Mouse (Mus musculus) small intestine, adult 2 months (tissue): Measurements from ENCODE around the gene Abhd2. TPM values are rescaled to one million over a fixed set of nuclear protein-coding genes. Genes with fewer than 3 reads are reported as not detected.
A peak's percentile ranks its signal among the peaks of the same experiment; 100 is the strongest.

Experiments used
- H3K27ac ChIP-seq: fragments of 200-500 bp; 2 replicates; pipeline ENCODE4 v1.5.1; 2012; ENCODE audit warnings: low read depth, low read length, control low read depth, inconsistent platforms; ENCODE audit not compliant: insufficient read depth
- H3K27me3 ChIP-seq: fragments of 200-500 bp; 2 replicates; pipeline ENCODE4 v1.6.1; 2012; ENCODE audit warnings: mild to moderate bottlenecking, moderate library complexity, low read length, inconsistent platforms; ENCODE audit not compliant: control insufficient read depth, insufficient read depth
- H3K36me3 ChIP-seq: fragments of 200-500 bp; 2 replicates; pipeline ENCODE4 v1.6.1; 2012; ENCODE audit warnings: mild to moderate bottlenecking, low read length, control low read depth, inconsistent platforms; ENCODE audit not compliant: control insufficient read depth, insufficient read depth
- H3K4me1 ChIP-seq: fragments of 200-500 bp; 2 replicates; pipeline ENCODE4 v1.6.1; 2012; ENCODE audit warnings: low read length, inconsistent platforms, mixed read lengths; ENCODE audit not compliant: control insufficient read depth, insufficient read depth, insufficient read length
- H3K4me3 ChIP-seq: fragments of 200-500 bp; 2 replicates; pipeline ENCODE4 v1.5.1; 2012; ENCODE audit warnings: low read depth, mild to moderate bottlenecking, control low read depth, inconsistent platforms, low read length, moderate library complexity
- CTCF ChIP-seq: fragments of 200-500 bp; IDR thresholded peaks from 2 replicates; pipeline ENCODE4 v1.5.1; 2012; ENCODE audit warnings: low read depth, mild to moderate bottlenecking, control low read depth, inconsistent platforms, low read length, moderate library complexity, mixed read lengths; ENCODE audit not compliant: insufficient replicate concordance, insufficient read length; ENCODE audit errors: extremely low read depth
- POLR2A ChIP-seq: fragments of 200-500 bp; IDR thresholded peaks from 2 replicates; pipeline ENCODE4 v1.6.1; 2012; ENCODE audit warnings: low read depth, mild to moderate bottlenecking, control low read depth, inconsistent platforms, low read length, moderate library complexity
- WGBS: fragments of 180-500 bp; shearing (Covaris S2); methylation state at CpG from one replicate; pipeline ENCODE4 v1.1.7; 2018; 5-methylcytosine and 5-hydroxymethylcytosine counted together
- polyA plus RNA-seq: library from polyadenylated mRNA; depleted of rRNA; stranded (reverse); fragments of >200 nt; gene quantifications from 2 replicates; pipeline ENCODE4 v1.2.3, GENCODE M21; 2012

Gene Abhd2
- polyA plus RNA-seq, 1 experiment, result 103 TPM

DNA sequence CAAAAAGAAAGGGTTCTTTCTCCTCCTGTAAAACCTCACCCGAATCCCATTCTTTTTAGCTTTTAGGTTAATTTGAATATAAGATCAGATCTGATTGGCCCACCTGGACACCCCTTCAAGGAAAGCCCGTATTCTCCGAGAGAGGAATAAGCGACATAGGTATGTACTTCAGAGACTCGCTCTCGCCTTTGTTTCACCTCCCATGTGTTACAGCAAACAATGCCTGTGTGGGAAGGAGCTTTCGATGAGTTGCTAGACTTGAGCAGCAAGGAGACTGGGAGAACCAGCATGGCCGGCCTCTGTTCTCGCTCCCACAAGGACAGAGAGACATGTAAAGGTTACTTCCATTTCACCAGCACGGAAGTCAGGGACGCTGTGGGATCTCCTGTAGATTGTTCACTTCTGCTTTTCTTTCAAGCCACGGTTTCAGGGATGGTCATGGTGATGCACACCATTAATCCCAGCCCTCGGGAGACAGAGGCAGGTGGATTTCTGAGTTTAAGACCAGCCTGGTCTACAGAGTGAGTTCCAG, 21.5 kb downstream of the Abhd2 start:
- H3K36me3 ChIP-seq, result peaks cover 39% of the 10 kb centered on the region
- 90% methylated on average over 13 of the region's 13 CpGs for WGBS
- no peak overlapping the region for H3K4me3 ChIP-seq
- H3K27me3 ChIP-seq, result no peaks in the 10 kb centered on the region
- TF ChIP-seq POLR2A (no peak), CTCF (no peak)
- H3K27ac ChIP-seq, result no peak overlapping the region
- peaks cover 9% of the 10 kb centered on the region for H3K4me1 ChIP-seq

DNA sequence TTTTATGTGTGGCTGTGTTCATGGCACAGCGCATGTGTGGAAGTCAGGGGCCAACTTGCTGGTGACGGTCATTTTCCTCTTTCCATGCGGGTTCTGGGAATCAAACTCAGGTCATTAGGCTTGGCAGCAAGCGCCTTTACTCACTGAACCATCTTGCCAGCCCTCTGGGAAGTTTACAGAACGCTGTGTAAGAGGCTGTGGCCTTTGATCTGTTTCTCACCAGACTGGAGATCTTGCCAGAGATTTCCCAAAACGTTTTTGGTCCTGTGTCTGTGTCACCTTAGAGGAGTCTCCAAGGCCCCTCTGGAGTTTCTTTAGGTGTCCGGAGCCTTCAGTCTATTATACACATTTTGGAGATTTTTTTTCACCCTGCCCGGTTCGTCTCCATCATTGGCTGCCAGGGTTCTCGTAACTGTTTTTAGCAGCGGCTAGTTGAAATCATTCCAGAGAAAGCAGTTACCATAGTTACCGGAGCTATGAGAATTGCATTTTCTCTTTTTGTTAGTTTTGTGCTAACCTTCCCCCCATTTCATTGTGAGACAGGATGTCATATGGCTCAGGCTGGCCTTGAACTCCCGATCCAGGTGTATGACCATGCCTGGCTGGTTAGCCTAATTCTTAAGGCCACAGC, 22.3 kb downstream of the Abhd2 start:
- WGBS, result 73% methylated on average over 13 of the region's 13 CpGs
- peaks cover 15% of the 10 kb centered on the region for H3K4me1 ChIP-seq
- H3K27ac ChIP-seq, result no peak overlapping the region
- H3K27me3 ChIP-seq, result no peaks in the 10 kb centered on the region
- no peak for TF ChIP-seq CTCF
- TF ChIP-seq POLR2A, result no peak
- peaks cover 41% of the 10 kb centered on the region for H3K36me3 ChIP-seq
- H3K4me3 ChIP-seq, result no peak overlapping the region

DNA sequence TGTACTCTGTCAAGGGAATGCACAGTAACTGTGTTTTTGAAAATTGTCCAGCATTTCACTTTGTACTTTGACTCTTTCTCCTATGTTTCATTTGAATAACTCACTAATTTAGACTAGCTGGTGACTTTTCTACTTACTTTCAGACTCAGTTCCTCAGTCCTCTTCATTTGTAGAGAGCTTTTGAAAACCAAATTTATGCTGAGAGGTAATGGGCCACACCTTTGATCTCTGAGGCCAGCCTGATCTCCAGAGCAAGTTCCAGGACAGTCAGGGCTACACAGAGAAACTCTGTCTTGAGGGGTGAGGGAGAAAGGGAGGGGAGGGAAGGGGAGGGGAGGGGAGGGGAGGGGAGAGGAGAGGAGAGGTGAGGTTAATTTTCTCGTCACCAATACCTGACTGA, 25.7 kb downstream of the Abhd2 start:
- TF ChIP-seq POLR2A, result no peak
- no peak for TF ChIP-seq CTCF
- 41% methylated on average over 1 of the region's 1 CpGs for WGBS
- Histone ChIP-seq H3K4me3 (no peak overlapping the region), H3K4me1 (peaks cover 44% of the 10 kb centered on the region), H3K27me3 (no peaks in the 10 kb centered on the region), H3K27ac (no peak overlapping the region), H3K36me3 (peaks cover 44% of the 10 kb centered on the region)

DNA sequence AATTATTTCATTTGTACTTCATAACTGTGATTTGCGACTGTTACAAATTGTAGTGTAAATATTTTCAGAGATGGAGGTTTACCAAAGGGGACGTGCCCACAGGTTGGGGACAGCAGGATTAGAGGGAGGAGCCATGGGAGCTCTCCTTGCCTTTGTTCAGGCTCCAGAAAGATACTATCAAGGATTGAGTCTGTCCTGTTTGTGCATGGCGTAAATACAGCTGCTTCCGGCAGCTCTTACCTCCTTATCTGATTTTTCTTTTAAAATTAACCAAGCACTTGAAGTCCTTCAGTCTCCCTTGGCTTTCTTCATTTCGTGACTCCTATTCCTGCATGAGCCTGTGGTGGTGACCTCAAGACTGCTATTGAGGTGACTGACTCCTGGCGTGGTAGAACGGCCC, 26.5 kb downstream of the Abhd2 start:
- H3K4me1 ChIP-seq, result peaks cover 46% of the 10 kb centered on the region
- peaks cover 38% of the 10 kb centered on the region for H3K36me3 ChIP-seq
- no peak for TF ChIP-seq CTCF
- TF ChIP-seq POLR2A, result no peak
- WGBS, result 16% methylated on average over 7 of the region's 7 CpGs
- peak overlapping the region; percentile 55 for H3K27ac ChIP-seq
- H3K27me3 ChIP-seq, result no peaks in the 10 kb centered on the region
- no peak overlapping the region for H3K4me3 ChIP-seq

DNA sequence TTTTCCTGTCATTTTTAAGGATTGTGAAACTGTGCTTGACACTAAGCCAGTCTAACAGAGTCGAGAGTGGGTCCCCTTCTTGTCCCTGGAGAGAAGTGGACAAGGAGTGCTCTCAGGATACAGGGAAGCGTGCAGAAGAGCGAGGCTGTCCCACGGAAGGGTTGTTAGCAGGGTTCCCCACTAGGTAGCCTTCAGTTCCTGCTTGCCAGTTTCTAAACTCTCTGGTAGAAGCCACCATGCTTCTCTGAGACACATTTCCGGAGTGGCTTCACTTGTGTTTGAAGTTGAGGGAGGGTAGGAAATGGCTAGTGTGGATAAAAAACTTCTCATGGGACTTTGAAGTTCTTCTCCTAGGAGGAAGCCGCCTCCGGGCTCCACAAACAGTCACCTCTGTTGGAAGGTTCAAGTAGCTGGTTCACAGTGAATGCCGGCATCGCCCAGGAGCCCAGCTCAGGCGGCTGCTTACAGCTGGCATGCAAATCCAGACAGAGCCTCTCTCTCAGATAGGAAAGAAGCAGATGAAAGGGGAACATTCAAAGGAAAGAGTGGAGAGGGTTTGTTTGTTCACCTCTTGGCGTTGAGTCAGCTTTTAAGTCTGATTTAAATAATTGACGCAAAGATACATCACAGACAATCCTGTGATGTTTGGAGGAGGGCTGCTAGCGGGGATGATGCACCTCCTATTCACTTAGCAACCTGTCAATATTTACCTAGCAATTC, 27.6 kb downstream of the Abhd2 start:
- Histone ChIP-seq H3K4me1 (peaks cover 50% of the 10 kb centered on the region), H3K4me3 (no peak overlapping the region), H3K27ac (peak overlapping the region; percentile 55), H3K27me3 (no peaks in the 10 kb centered on the region), H3K36me3 (peaks cover 30% of the 10 kb centered on the region)
- 22% methylated on average over 13 of the region's 13 CpGs for WGBS
- TF ChIP-seq CTCF (no peak), POLR2A (no peak)

DNA sequence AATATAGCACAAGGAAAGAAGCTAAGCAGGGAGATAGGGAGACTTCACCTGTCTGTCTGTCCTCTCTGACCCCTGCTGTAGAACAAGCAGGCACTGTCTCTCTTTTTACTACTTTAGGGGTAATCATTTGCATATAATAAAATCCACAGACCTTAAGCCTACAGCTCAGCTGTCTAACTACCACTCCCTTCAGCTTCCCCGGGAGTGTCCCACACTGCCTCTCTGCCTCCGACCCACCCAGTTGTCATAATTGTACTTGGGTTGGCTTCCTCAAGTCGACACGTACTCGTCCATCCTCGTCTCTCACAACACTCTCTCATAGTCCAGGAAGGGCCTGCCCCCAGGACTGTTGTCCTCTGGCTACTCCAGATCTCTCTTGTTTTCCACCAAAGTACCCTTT, 29.1 kb downstream of the Abhd2 start:
- Histone ChIP-seq H3K27me3 (no peaks in the 10 kb centered on the region), H3K36me3 (peaks cover 21% of the 10 kb centered on the region), H3K4me1 (peaks cover 50% of the 10 kb centered on the region), H3K4me3 (no peak overlapping the region), H3K27ac (peak overlapping the region; percentile 83)
- TF ChIP-seq POLR2A (no peak), CTCF (no peak)
- WGBS, result 30% methylated on average over 6 of the region's 6 CpGs

DNA sequence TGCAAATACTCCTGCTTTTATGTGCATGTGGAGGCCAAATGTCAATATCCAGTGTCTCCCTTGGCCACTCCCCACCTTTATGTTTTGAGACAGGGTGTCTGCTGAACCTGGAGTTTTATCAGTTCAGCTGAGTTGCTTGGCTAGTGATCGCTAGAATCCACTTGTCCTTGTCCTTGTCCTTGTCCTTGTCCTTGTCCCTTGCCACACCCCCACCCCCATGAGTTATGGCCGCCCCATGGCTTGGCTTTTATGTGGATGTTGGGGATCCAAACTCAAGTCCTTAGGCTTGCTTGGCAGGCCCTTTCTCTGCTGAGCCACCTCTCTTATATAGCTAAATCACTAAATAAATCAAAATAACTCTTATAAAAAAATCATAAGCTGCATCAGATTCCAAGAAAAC, 29.6 kb downstream of the Abhd2 start:
- H3K27me3 ChIP-seq, result no peaks in the 10 kb centered on the region
- TF ChIP-seq CTCF (no peak), POLR2A (no peak)
- 43% methylated on average over 2 of the region's 2 CpGs for WGBS
- no peak overlapping the region for H3K4me3 ChIP-seq
- H3K4me1 ChIP-seq, result peaks cover 54% of the 10 kb centered on the region
- H3K27ac ChIP-seq, result peak overlapping the region; percentile 83
- peaks cover 19% of the 10 kb centered on the region for H3K36me3 ChIP-seq
